Mouse (Mus musculus): ENCODE results near the gene Msi2. TPM values are rescaled to one million over a fixed set of nuclear protein-coding genes. Genes with fewer than 3 reads are reported as not detected.

Msi2 gene
- polyA plus RNA-seq, 1 experiment from 2014 or later = 25.3 TPM

DNA sequence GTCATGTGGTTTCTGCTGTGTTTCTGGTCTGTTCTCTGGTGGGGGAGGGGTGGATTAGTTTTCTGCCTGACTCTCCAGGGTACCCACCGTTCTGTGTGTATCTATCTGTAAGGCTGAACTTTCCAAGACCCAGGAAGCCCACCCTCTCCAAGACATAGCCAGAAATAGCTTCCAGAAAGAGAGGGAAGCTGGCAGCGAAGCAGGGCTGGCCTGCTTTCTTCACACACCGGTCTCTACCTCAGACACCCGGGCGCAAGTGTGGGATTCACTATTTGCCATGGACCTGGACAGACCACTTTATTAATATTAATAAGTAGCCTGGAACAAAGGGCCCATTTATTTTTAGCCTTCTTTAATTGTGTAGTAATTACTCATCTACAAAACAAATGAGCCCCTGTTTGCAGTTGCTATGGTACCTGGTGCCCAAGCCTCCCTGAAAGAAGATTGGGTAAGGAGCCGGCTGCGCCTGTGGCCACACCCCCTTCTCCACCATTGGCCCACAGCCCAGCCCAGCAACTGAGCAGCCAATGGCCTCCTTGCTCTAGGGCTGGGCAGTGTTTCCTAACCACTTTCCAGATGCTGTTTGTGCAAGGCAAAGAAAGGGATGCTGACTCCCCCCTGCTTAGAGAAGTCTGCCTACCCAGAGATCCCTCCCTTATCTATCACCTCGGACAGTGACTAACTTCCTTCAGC lies 361.6 kb downstream of the Msi2 start:
- Histone ChIP-seq H3K36me3 (peaks cover 88% of the 10 kb centered on the region), H3K9me3 (replicated peaks) (no peaks in the 10 kb centered on the region), H3K4me1 (peaks cover 43% of the 10 kb centered on the region), H3K27ac (replicated peaks) (peak overlapping the region; percentile 69), H3K27me3 (ENCODE audit: low read depth, poor library complexity, severe bottlenecking) (no peaks in the 10 kb centered on the region), H3K4me3 (no peak overlapping the region)
- peak; percentile 66 for DNase-seq (ENCODE audit: low spot score)
- WGBS = 63% methylated on average over 8 of the region's 8 CpGs

DNA sequence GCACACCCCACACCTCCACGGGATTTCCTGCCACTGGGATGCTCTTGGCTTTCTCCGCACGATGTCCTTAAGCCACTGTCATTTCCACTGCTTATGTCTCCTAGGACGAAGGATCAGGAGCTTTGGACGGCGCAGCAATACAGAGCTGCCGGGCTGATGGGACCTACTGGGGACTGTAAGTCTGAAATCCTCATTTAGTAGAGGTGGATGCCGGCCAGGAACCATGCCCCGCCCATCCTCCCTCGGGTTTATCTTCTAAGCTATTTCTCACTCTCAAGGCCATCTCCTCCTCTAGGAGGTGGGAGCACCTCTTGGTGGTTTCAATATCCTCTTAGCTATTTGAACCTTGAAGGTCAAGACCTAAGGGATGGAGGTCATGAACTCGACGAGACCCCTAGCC lies 362.3 kb downstream of the Msi2 start:
- Histone ChIP-seq H3K27me3 (ENCODE audit: low read depth, poor library complexity, severe bottlenecking) (no peaks in the 10 kb centered on the region), H3K4me1 (peaks cover 51% of the 10 kb centered on the region), H3K9me3 (replicated peaks) (no peaks in the 10 kb centered on the region), H3K4me3 (no peak overlapping the region), H3K36me3 (peaks cover 88% of the 10 kb centered on the region), H3K27ac (replicated peaks) (peak overlapping the region; percentile 69)
- WGBS = 88% methylated on average over 12 of the region's 12 CpGs
- DNase-seq (ENCODE audit: low spot score) = no peak

DNA sequence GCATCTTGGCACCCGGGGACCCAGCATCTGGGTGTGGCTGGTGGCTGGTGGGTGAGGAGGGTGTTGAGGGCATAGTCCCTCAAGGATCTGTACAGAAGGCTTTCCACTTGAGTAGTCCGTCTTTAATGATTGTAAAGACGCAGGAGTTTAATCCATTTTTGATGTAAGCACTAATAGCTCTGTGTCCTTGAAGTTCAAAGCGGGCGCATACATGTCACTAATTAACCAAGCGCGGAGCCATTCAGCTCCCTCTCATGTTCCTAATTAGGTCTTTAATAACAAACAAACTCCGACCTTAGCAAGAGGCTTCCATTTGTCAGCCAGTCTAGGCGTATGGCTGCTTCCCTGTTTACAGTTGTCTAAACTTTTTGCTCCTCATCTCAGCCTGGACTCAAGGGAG lies 363.5 kb downstream of the Msi2 start:
- Histone ChIP-seq H3K36me3 (peaks cover 80% of the 10 kb centered on the region), H3K27me3 (ENCODE audit: low read depth, poor library complexity, severe bottlenecking) (no peaks in the 10 kb centered on the region), H3K4me3 (no peak overlapping the region), H3K9me3 (replicated peaks) (no peaks in the 10 kb centered on the region), H3K27ac (replicated peaks) (no peak overlapping the region), H3K4me1 (peaks cover 61% of the 10 kb centered on the region)
- DNase-seq (ENCODE audit: low spot score) = no peak
- WGBS = 91% methylated on average over 9 of the region's 9 CpGs

DNA sequence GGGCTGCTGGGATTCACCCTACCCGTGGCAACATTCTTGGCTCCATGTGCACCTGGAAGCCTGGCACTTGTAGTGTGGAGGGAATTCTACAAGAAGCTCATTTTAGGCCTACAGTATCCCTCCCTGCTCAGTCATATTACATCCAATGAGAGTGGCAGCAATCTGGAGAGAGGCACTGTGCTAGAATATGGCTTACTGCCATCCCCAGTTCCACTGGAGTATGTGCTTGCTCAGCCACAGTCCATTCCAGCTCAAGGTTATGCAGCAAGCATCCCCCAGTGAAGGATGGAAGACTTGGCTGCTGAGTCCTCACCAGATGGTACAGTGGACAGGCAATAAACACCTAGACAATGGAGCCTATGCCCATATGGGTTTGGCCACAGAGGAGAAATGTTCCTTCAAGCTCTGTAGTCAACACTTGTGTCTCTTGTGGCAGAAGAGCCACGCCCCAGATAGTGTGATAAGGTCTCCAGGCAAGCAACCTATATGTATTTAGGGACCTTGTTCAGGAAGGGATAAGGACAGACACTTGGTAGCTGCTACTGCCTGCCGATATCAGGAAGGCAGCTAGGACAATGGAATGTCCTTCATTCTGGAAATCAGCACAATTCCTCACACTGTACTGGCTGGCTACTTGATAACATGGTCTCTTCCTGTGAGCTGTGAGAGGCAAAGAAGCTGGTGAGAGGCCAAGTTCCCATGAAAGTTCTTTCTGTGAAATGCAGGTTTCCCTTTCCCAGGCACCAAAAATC lies 366.4 kb downstream of the Msi2 start:
- H3K4me3 ChIP-seq = no peak overlapping the region
- DNase-seq (ENCODE audit: low spot score) = no peak
- H3K36me3 ChIP-seq = peaks cover 79% of the 10 kb centered on the region
- H3K27ac ChIP-seq (replicated peaks) = peak overlapping the region; percentile 66; the same call in 1 of the 2 replicates
- peaks cover 66% of the 10 kb centered on the region for H3K4me1 ChIP-seq
- H3K9me3 ChIP-seq (replicated peaks) = no peaks in the 10 kb centered on the region
- 85% methylated on average over 3 of the region's 3 CpGs for whole genome bisulfite sequencing
- H3K27me3 ChIP-seq (ENCODE audit: low read depth, poor library complexity, severe bottlenecking) = no peaks in the 10 kb centered on the region

DNA sequence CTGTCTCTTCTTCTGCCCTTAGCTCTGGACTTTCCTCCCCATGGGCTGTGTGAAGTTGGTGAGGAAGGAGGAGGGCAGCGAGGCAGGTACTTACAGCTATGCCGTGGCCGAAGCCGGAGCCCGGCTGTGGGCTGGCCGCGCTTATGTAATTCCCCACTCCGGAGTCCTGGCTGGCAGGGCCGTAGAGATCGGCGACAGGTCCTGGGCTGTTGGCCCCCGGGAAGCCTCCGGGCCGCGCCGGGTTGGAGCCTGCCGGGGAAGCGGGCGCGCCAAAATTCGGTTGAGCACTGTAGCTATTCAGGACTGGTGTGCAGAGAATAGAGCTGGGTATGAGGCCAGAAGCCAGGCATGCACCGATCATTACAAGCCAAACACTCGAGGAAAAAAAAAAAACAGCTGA lies 369.6 kb downstream of the Msi2 start:
- Histone ChIP-seq H3K27ac (replicated peaks) (peak overlapping the region; percentile 84), H3K36me3 (peaks cover 79% of the 10 kb centered on the region), H3K4me3 (peak overlapping the region; percentile 20; the same call in 1 of the 2 replicates), H3K27me3 (ENCODE audit: low read depth, poor library complexity, severe bottlenecking) (no peaks in the 10 kb centered on the region), H3K9me3 (replicated peaks) (no peaks in the 10 kb centered on the region), H3K4me1 (peaks cover 53% of the 10 kb centered on the region)
- 39% methylated on average over 23 of the region's 23 CpGs for WGBS
- DNase-seq (ENCODE audit: low spot score) = no peak

DNA sequence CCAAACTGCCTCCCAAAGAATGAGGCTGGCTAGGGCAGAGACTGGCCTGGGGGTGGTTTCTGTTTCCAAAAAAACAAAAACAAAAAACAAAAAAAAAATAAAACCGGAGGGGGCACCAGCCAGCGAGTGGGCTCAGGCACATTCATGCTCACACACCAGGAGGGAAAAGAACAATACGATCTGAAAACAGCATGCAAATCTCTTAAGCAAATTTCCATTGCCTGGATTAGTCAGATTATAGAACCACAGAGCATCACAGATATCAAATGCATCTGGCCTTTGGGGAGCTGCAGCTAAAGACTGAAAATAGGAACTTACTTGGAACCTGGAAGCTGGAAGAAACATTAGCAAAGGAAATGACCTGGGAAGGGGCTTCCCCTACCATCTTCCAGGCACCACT lies 370.3 kb downstream of the Msi2 start:
- H3K27ac ChIP-seq (replicated peaks) = peak overlapping the region; percentile 84
- 33% methylated on average over 3 of the region's 3 CpGs for WGBS
- H3K4me1 ChIP-seq = peaks cover 53% of the 10 kb centered on the region
- DNase-seq (ENCODE audit: low spot score) = no peak
- no peaks in the 10 kb centered on the region for H3K27me3 ChIP-seq (ENCODE audit: low read depth, poor library complexity, severe bottlenecking)
- no peak overlapping the region for H3K4me3 ChIP-seq
- no peaks in the 10 kb centered on the region for H3K9me3 ChIP-seq (replicated peaks)
- peaks cover 76% of the 10 kb centered on the region for H3K36me3 ChIP-seq

DNA sequence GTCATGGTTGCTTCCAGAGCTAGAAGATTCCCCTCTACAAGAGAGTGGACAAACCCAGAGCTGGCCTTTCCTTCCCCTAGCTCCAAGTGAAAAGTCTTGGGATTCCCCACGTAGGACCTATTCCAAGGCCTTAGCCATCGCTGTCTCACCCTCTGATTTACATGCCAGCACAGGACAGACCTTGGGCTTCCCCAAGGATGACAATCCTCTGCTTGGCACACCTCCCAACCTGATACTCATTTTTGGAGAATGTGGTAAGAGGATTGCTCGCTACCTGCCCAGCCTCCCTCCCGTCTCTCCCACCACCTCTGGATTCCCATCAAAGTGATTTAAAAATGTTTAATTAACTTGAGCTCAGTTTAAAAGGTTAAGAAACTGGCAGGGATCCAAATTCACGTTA lies 372.2 kb downstream of the Msi2 start:
- no peak overlapping the region for H3K4me3 ChIP-seq
- H3K27me3 ChIP-seq (ENCODE audit: low read depth, poor library complexity, severe bottlenecking) = no peaks in the 10 kb centered on the region
- peaks cover 39% of the 10 kb centered on the region for H3K4me1 ChIP-seq
- 93% methylated on average over 5 of the region's 5 CpGs for WGBS
- H3K9me3 ChIP-seq (replicated peaks) = no peaks in the 10 kb centered on the region
- peaks cover 59% of the 10 kb centered on the region for H3K36me3 ChIP-seq
- no peak overlapping the region for H3K27ac ChIP-seq (replicated peaks)
- no peak for DNase-seq (ENCODE audit: low spot score)

DNA sequence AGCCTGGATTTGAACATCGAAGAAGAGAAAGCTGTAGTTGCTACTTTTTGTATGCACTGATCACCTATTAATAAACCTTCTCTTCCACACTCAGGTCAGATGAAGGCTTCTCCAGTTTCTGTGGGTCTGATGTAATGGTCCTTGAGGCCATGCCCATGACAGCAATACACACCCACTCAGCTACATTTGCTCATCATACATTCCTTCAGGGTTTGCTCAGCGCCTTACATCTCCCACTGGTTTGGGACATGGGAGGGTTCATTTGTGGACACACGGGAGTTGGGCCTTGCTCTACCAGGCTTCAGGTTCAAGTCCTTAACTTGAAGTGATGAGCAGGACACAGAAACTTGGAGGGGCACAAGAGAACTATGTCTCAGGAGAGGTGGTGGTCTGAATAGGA lies 380.4 kb downstream of the Msi2 start:
- no peak overlapping the region for H3K27ac ChIP-seq (replicated peaks)
- no peak overlapping the region for H3K4me3 ChIP-seq
- 94% methylated on average over 3 of the region's 3 CpGs for WGBS
- peaks cover 46% of the 10 kb centered on the region for H3K36me3 ChIP-seq
- DNase-seq (ENCODE audit: low spot score) = no peak
- H3K9me3 ChIP-seq (replicated peaks) = no peaks in the 10 kb centered on the region
- peaks cover 20% of the 10 kb centered on the region for H3K4me1 ChIP-seq
- peaks cover 7% of the 10 kb centered on the region for H3K27me3 ChIP-seq (ENCODE audit: low read depth, poor library complexity, severe bottlenecking)

DNA sequence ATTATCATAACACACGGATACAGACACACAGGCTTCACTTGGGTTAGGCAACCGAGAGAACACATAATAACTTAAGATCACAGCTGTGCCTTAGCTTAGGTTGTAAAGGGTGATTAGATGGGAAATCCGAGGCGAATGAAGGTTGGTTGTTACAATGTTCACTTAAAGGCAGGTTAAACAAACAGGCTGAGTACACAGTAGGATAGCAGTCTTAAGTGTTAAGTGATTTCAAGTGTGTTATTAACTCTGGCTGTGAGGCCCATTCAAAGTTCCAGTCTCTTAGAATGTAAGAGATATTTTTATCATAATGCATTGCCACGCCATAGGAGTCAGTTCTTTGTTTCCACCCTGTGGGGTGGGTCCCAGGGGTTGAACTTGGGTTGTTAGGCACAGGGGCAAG lies 383.4 kb downstream of the Msi2 start:
- DNase-seq (ENCODE audit: low spot score) = no peak
- H3K27me3 ChIP-seq (ENCODE audit: low read depth, poor library complexity, severe bottlenecking) = peaks cover 7% of the 10 kb centered on the region
- H3K4me1 ChIP-seq = peaks cover 34% of the 10 kb centered on the region
- peaks cover 36% of the 10 kb centered on the region for H3K36me3 ChIP-seq
- no peak overlapping the region for H3K4me3 ChIP-seq
- WGBS = 40% methylated on average over 5 of the region's 5 CpGs
- no peak overlapping the region for H3K27ac ChIP-seq (replicated peaks)
- H3K9me3 ChIP-seq (replicated peaks) = no peaks in the 10 kb centered on the region

DNA sequence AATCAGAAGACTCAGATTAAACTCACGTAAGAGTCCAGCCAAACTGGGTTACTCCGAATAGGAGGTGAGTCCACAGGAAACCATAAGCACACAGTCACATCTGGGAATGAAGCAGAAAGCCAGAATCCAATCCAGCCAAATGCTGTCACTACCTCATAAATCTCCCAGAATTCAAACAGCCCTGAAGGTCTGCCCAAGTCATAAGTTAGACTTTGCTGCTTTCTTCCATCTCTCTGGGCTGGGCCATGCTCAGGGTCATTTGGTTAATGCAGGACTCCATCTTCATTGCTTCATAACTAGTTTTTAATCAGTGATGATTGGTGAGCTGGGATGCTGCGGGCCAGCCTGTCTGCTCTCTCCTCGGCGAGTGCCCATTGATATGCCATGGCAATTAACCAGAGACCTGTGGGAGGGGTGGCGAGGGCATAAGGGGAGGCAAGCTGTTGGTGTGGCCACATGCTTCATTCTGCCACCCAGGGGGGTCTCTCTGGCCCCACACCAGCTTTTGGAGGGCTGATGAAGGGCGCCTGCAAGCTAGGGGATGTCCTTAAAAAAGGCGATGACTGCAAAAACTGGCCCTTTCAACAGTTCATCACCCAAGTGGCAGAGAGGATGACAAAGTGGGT lies 385.9 kb downstream of the Msi2 start:
- H3K4me3 ChIP-seq = no peak overlapping the region
- DNase-seq (ENCODE audit: low spot score) = no peak
- peaks cover 38% of the 10 kb centered on the region for H3K4me1 ChIP-seq
- H3K27me3 ChIP-seq (ENCODE audit: low read depth, poor library complexity, severe bottlenecking) = peaks cover 7% of the 10 kb centered on the region
- peaks cover 17% of the 10 kb centered on the region for H3K36me3 ChIP-seq
- no peak overlapping the region; the same call in 1 of the 2 replicates for H3K27ac ChIP-seq (replicated peaks)
- H3K9me3 ChIP-seq (replicated peaks) = no peaks in the 10 kb centered on the region
- WGBS = 90% methylated on average over 8 of the region's 8 CpGs

DNA sequence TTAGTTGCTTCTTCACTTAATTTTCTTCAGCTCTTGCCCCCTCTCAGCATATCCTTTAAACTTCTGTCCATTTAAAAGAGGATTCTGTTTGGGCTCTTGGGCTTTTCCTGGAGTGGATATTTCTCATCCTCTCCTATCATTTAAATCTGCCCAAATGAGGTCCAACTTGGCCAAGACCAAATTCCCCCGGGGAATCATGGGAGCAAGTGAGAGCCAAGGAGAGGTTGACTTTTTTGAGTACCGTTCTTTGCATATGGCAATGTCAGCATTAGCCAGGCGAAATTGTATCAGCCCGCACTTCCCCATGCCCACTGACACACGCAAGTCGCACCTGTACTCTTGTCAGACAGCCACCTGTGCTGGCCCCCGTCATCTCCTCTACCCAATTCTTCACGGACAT lies 386.6 kb downstream of the Msi2 start:
- H3K36me3 ChIP-seq = peaks cover 12% of the 10 kb centered on the region
- no peaks in the 10 kb centered on the region for H3K9me3 ChIP-seq (replicated peaks)
- H3K27me3 ChIP-seq (ENCODE audit: low read depth, poor library complexity, severe bottlenecking) = peaks cover 7% of the 10 kb centered on the region
- peaks cover 45% of the 10 kb centered on the region for H3K4me1 ChIP-seq
- no peak overlapping the region for H3K27ac ChIP-seq (replicated peaks)
- no peak for DNase-seq (ENCODE audit: low spot score)
- no peak overlapping the region for H3K4me3 ChIP-seq
- WGBS = 96% methylated on average over 8 of the region's 8 CpGs

DNA sequence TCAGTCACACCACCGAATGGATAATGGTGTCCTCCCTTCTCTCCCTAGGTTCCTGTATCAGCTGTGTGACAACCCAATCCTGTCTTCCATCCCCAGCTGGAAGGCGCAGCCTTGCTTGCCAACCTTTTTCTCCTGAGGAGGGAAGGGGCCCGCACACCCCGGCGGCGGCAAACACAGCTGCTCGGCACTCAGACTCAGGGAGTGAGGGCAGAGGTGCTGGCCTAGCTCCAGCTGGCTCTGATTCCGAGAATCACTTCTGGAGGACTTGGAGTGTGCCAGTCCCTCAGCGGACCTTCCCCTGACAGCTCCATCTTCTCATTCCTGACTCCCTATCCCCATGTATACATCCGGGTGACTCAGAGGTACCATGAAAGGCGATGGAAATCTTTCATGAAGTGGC lies 387.5 kb downstream of the Msi2 start:
- peaks cover 44% of the 10 kb centered on the region for H3K4me1 ChIP-seq
- no peak overlapping the region for H3K4me3 ChIP-seq
- peaks cover 5% of the 10 kb centered on the region for H3K27me3 ChIP-seq (ENCODE audit: low read depth, poor library complexity, severe bottlenecking)
- no peaks in the 10 kb centered on the region for H3K9me3 ChIP-seq (replicated peaks)
- H3K27ac ChIP-seq (replicated peaks) = peak overlapping the region; percentile 2; the same call in 1 of the 2 replicates
- 75% methylated on average over 11 of the region's 11 CpGs for WGBS
- no peak for DNase-seq (ENCODE audit: low spot score)
- H3K36me3 ChIP-seq = peaks cover 6% of the 10 kb centered on the region
